Mouse (Mus musculus) ovary, adult 18-20 months (tissue): ENCODE measurements around the gene Pus7.

ENCODE experiments used
- DNase-seq: peaks from one replicate; pipeline ENCODE4 v3.0.0; 2022; ENCODE audit warnings: low spot score, mixed read lengths

The Pus7 gene

GRCm38 (mm10) chr5:23782931-23783877 lies at the start of gene Pus7:
Gene Pus7, minus strand, starts transcription at chr5:23783711.
- peak; percentile 77 for DNase-seq

- DNase-seq: peak; percentile 7
Measured at GRCm38 (mm10) chr5:23830897-23831752, 47.6 kb upstream of the Pus7 start.

- no peak for DNase-seq
Measured at GRCm38 (mm10) chr5:23826321-23827004, 43.0 kb upstream of the Pus7 start.

GRCm38 (mm10) chr5:23824171-23824733 lies 40.7 kb upstream of the Pus7 start:
- no peak for DNase-seq

GRCm38 (mm10) chr5:23822306-23822705 lies 38.8 kb upstream of the Pus7 start:
- DNase-seq: no peak

GRCm38 (mm10) chr5:23816681-23817080 lies 33.2 kb upstream of the Pus7 start:
- no peak for DNase-seq

GRCm38 (mm10) chr5:23814841-23815240 lies 31.3 kb upstream of the Pus7 start:
- DNase-seq: no peak

GRCm38 (mm10) chr5:23792726-23793125 lies 9.2 kb upstream of the Pus7 start:
- no peak for DNase-seq

GRCm38 (mm10) chr5:23789078-23789612 lies 5.6 kb upstream of the Pus7 start:
- DNase-seq: no peak

GRCm38 (mm10) chr5:23788390-23788830 lies 4.9 kb upstream of the Pus7 start:
- DNase-seq: no peak

- DNase-seq: peak; percentile 81
Measured at GRCm38 (mm10) chr5:23787536-23788389, 4.3 kb upstream of the Pus7 start, which contains the start of gene Rint1. Gene Rint1, plus strand, starts transcription at chr5:23787711.

- no peak for DNase-seq
Measured at GRCm38 (mm10) chr5:23782051-23782810, 1.3 kb downstream of the Pus7 start.

GRCm38 (mm10) chr5:23781172-23781571 lies 2.3 kb downstream of the Pus7 start:
- no peak for DNase-seq

- no peak for DNase-seq
Measured at GRCm38 (mm10) chr5:23780516-23780915, 3.0 kb downstream of the Pus7 start.

- DNase-seq: no peak
Measured at GRCm38 (mm10) chr5:23774186-23774585, 9.3 kb downstream of the Pus7 start.

- no peak for DNase-seq
Measured at GRCm38 (mm10) chr5:23771105-23771504, 12.4 kb downstream of the Pus7 start.

GRCm38 (mm10) chr5:23764557-23764956 lies 19.0 kb downstream of the Pus7 start:
- no peak for DNase-seq

GRCm38 (mm10) chr5:23762531-23762930 lies 21.0 kb downstream of the Pus7 start:
- no peak for DNase-seq

GRCm38 (mm10) chr5:23758633-23759032 lies 24.9 kb downstream of the Pus7 start:
- peak; percentile 11 for DNase-seq

- no peak for DNase-seq
Measured at GRCm38 (mm10) chr5:23756368-23756767, 27.1 kb downstream of the Pus7 start.
